Mouse (Mus musculus) neural tube, embryonic 11.5 days (tissue): ENCODE results near the gene Gmpr2. TPM values are rescaled to one million over a fixed set of nuclear protein-coding genes. Genes with fewer than 3 reads are reported as not detected.
A peak's percentile ranks its signal among the peaks of the same experiment; 100 is the strongest.

Experiments used
- ATAC-seq: fragments of 200-750 bp; cut with Nextera tagmentation; 2 replicates; pipeline ENCODE4 v1.8.0; 2017; ENCODE audit warnings: moderate number of reproducible peaks, mild to moderate bottlenecking, moderate TSS enrichment, moderate library complexity; ENCODE audit not compliant: insufficient read depth, low FRiP score, low TSS enrichment
- DNase-seq: peaks from one replicate; pipeline ENCODE4 v3.0.0-alpha.2; 2015; ENCODE audit warnings: low spot score
- H3K27ac ChIP-seq: fragments of 300-500 bp; sonication (generic); 2 replicates; pipeline ENCODE4 v1.5.1; 2014; ENCODE audit warnings: low read depth, mild to moderate bottlenecking, low read length
- H3K27me3 ChIP-seq: fragments of 300-500 bp; sonication (generic); 2 replicates; pipeline ENCODE4 v1.6.1; 2014; ENCODE audit warnings: mild to moderate bottlenecking, low read length, mixed read lengths; ENCODE audit not compliant: control insufficient read depth, insufficient read depth
- H3K36me3 ChIP-seq: fragments of 300-500 bp; sonication (generic); 2 replicates; pipeline ENCODE4 v1.6.1; 2014; ENCODE audit warnings: mild to moderate bottlenecking, low read length, moderate library complexity, mixed read lengths; ENCODE audit not compliant: control insufficient read depth, insufficient read depth
- H3K4me1 ChIP-seq: fragments of 300-500 bp; sonication (generic); 2 replicates; pipeline ENCODE4 v1.6.1; 2014; ENCODE audit warnings: low read length, mixed read lengths; ENCODE audit not compliant: control insufficient read depth, insufficient read depth
- H3K4me2 ChIP-seq: fragments of 300-500 bp; sonication (generic); 2 replicates; pipeline ENCODE4 v1.6.1; 2014; ENCODE audit warnings: low read depth, mild to moderate bottlenecking, moderate library complexity
- H3K4me3 ChIP-seq: fragments of 300-500 bp; sonication (generic); 2 replicates; pipeline ENCODE4 v1.5.1; 2014; ENCODE audit warnings: low read depth, low read length
- H3K9ac ChIP-seq: fragments of 300-500 bp; sonication (generic); 2 replicates; pipeline ENCODE4 v1.6.1; 2014; ENCODE audit warnings: mild to moderate bottlenecking, low read length
- H3K9me3 ChIP-seq: fragments of 300-500 bp; sonication (generic); 2 replicates; pipeline ENCODE4 v1.6.1; 2016; ENCODE audit warnings: low read length; ENCODE audit not compliant: control insufficient read depth
- WGBS: fragments of 180-500 bp; shearing (Covaris S2); extraction: QIAGEN DNeasy Blood & Tissue Kit; methylation state at CpG from one replicate; pipeline ENCODE4 v1.1.7; 2014; 5-methylcytosine and 5-hydroxymethylcytosine counted together
- polyA plus RNA-seq: library from polyadenylated mRNA; unstranded; fragments of >200 nt; fragmentation: Nextera tagmentation; extraction: Ambion mirVana; gene quantifications from 2 replicates; pipeline ENCODE4 v1.2.1, GENCODE M21; 2014

Gene Gmpr2
- polyA plus RNA-seq, 1 experiment from 2014 or later, result 53.1 TPM

DNA sequence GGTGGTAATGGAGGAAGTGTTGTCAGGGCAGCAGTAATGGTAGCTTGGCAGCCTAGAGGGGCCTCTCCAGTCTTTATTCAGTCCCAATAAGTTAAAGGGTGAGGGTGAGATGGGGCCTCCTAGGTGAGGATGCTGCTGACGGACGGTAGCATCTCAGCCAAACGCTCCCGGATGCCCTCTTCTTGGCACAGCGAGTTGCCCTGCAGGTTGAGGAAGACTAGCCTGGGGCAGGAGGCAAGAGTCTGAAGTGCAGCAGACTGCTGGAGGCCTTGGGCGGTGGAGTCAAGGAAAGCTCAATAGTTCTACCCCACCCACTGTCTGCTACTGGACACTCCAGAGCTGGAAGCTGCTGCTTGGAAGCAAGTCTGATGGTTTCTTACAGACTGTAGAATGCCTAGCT lies 44.5 kb downstream of the Gmpr2 start:
- H3K27ac ChIP-seq, result no peak overlapping the region
- WGBS, result 93% methylated on average over 6 of the region's 6 CpGs
- peaks cover 9% of the 10 kb centered on the region; the same call in 1 of the 2 replicates for H3K27me3 ChIP-seq
- no peak for DNase-seq
- 0 out of 2 replicates have a peak, but pooled peaks cover 3% of the 10 kb centered on the region for H3K4me1 ChIP-seq
- ATAC-seq, result no peak
- H3K4me2 ChIP-seq, result no peak overlapping the region
- H3K4me3 ChIP-seq, result no peak overlapping the region
- 0 out of 2 replicates have a peak, but pooled peaks cover 2% of the 10 kb centered on the region for H3K36me3 ChIP-seq
- H3K9ac ChIP-seq, result no peak overlapping the region
- H3K9me3 ChIP-seq, result no peaks in the 10 kb centered on the region

DNA sequence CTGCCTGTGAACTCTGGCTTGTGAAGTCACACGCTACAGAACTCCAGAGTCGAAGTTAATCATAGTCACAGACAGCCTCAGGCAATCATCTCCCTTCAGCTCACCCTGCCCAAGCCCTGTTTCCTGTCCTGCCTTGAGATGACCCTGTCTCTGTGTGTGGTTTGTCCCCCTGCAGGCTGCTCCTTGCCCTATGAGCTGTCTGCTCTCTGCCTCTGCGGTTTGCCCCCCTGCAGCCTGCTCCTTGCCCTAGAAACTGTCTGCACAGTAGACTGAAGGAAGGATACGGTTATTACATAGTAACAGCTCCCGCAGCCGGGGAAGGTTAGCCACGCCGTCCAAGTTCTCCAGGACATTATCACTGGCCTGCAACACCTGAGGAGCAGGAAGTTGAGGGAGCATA lies 45.1 kb downstream of the Gmpr2 start:
- no peak for ATAC-seq
- H3K4me3 ChIP-seq, result no peak overlapping the region
- WGBS, result 86% methylated on average over 8 of the region's 8 CpGs

DNA sequence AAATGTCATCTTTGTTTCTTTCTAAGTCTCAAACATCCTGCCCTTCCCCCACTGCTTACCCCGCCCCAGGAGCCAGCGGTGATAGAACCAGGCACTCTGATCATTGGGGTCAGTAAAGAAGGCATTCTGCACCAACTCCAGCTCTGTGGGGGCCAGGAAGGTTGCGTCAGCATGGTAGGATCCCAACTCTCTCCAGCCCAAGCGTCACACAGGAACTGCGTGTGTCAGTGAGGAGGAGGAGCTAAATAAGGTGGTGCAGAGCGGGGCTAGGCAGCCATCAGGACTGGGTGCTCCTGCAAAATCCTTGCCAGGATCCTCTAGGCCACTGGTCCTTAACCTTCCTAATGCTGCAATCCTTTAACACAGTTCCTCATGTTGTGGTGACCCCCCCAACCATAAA lies 48.0 kb downstream of the Gmpr2 start:
- H3K4me1 ChIP-seq, result no peaks in the 10 kb centered on the region
- DNase-seq, result no peak

More for the DNA sequence above, 45.1 kb downstream of the Gmpr2 start:
- 0 out of 2 replicates have a peak, but pooled peaks cover 2% of the 10 kb centered on the region for H3K36me3 ChIP-seq
- 0 out of 2 replicates have a peak, but pooled peaks cover 3% of the 10 kb centered on the region for H3K4me1 ChIP-seq
- H3K27me3 ChIP-seq, result peaks cover 9% of the 10 kb centered on the region; the same call in 1 of the 2 replicates
- H3K27ac ChIP-seq, result no peak overlapping the region
- no peak for DNase-seq
- no peak overlapping the region for H3K4me2 ChIP-seq
- no peak overlapping the region for H3K9ac ChIP-seq
- H3K9me3 ChIP-seq, result no peaks in the 10 kb centered on the region

DNA sequence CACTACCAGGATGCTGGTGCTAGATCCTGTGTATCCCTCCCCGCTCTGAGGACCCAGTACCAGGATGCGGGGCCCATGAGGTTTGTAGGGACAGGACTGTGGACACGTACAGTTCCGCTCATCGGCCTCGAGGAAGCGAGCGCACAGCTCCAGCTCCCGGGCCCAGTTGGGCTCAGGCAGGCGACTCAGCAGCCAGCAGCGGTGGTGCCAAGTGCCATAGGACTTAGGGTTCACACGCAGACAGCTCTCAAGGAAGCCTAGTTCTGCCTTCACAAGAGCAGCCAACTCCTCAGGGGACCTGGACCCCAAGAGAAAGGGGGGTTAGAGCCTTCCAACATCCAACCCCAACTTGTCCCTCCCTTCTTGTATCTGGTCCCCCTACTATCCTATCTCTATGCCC lies 48.9 kb downstream of the Gmpr2 start:
- 95% methylated on average over 12 of the region's 12 CpGs for WGBS
- H3K9me3 ChIP-seq, result no peaks in the 10 kb centered on the region
- ATAC-seq, result no peak
- H3K4me3 ChIP-seq, result no peak overlapping the region
- no peaks in the 10 kb centered on the region for H3K4me1 ChIP-seq
- 0 out of 2 replicates have a peak, but pooled peaks cover 2% of the 10 kb centered on the region for H3K36me3 ChIP-seq
- DNase-seq, result no peak
- H3K27me3 ChIP-seq, result no peaks in the 10 kb centered on the region
- H3K9ac ChIP-seq, result no peak overlapping the region
- no peak overlapping the region for H3K27ac ChIP-seq
- H3K4me2 ChIP-seq, result no peak overlapping the region

More for the DNA sequence above, 48.0 kb downstream of the Gmpr2 start:
- no peak overlapping the region for H3K4me2 ChIP-seq
- no peak overlapping the region for H3K27ac ChIP-seq
- no peak overlapping the region for H3K4me3 ChIP-seq
- H3K9ac ChIP-seq, result no peak overlapping the region
- no peaks in the 10 kb centered on the region for H3K9me3 ChIP-seq
- H3K27me3 ChIP-seq, result no peaks in the 10 kb centered on the region
- 0 out of 2 replicates have a peak, but pooled peaks cover 2% of the 10 kb centered on the region for H3K36me3 ChIP-seq
- no peak for ATAC-seq
- WGBS, result 86% methylated on average over 6 of the region's 6 CpGs

DNA sequence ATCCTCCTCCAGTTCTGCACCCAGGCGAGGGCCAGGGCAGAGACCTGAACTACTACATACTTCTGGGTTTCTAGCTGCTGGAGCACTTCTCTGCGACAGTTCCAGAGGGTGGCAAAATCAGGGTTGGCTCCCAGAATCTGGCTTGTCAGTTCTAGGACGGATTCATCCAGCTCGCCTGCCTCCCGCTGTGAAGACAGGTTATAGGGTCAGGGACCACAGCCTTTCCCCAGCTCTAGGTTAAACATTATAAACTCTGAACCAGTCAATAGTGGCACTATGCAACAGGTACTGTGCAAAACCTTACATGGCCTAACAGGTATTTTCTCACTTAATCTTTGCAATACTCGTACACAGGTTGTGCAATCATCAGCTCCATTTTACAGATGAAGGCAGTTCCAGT lies 49.3 kb downstream of the Gmpr2 start:
- ATAC-seq, result no peak
- H3K4me2 ChIP-seq, result peak overlapping the region; percentile 46
- 77% methylated on average over 6 of the region's 6 CpGs for WGBS
- 0 out of 2 replicates have a peak, but pooled peaks cover 2% of the 10 kb centered on the region for H3K36me3 ChIP-seq
- H3K4me3 ChIP-seq, result peak overlapping the region; percentile 55; the same call in 1 of the 2 replicates
- no peak overlapping the region for H3K27ac ChIP-seq
- H3K9me3 ChIP-seq, result no peaks in the 10 kb centered on the region
- no peak for DNase-seq
- no peaks in the 10 kb centered on the region for H3K27me3 ChIP-seq
- no peaks in the 10 kb centered on the region for H3K4me1 ChIP-seq
- H3K9ac ChIP-seq, result peak overlapping the region; percentile 81; the same call in 1 of the 2 replicates

DNA sequence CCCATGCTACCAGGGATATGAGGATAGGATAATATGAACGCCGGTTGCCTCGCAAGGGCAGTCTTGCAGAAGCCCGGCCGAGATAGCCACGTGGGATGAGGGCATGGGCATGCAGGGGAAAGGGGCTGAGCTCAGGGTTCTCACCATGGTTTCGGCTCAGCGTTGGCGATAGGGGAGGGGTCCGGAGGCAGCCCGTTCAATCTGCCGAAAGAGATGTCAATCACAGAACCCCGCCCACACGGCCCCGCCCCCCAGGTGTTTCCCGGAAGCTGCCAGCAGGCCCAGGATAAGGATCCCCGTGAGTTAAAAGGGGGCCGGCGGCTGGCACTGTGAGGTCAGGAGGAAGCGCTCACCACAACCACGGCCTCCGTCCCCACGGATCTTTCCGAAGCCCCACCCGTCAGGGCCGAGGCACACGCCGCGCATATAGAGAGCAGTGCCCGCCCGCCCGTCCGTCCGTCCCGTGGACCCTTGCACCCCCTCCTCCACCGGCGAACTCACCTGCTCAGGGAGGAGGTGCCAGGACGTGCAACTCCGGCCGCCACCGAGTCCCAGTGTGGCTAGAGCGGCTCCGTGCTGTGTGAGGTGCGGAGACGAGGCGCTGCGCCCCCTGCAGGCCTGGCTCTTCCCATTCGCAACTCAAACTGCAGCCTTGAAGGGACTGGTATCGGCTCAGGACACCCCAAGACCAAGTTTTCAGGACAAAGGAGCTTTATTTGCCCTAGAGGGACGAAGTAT lies 50.1 kb downstream of the Gmpr2 start, which contains the start of gene Rabggta:
Rabggta (minus strand) TSS at position 564 of the 738 bp plus-strand sequence.
- ATAC-seq (peak; percentile 95), DNase-seq (peak; percentile 92)
- Histone ChIP-seq H3K27me3 (no peaks in the 10 kb centered on the region), H3K4me2 (peak within 1 kb of the TSS; percentile 46), H3K9ac (peak within 1 kb of the TSS; percentile 81), H3K4me1 (no peaks in the 10 kb centered on the region), H3K4me3 (peak within 1 kb of the TSS; percentile 55), H3K27ac (peak within 1 kb of the TSS; percentile 67), H3K36me3 (0 out of 2 replicates have a peak, but pooled peaks cover 2% of the 10 kb centered on the region), H3K9me3 (no peaks in the 10 kb centered on the region)
- WGBS, result under 1% methylated on average over 50 of the region's 50 CpGs

DNA sequence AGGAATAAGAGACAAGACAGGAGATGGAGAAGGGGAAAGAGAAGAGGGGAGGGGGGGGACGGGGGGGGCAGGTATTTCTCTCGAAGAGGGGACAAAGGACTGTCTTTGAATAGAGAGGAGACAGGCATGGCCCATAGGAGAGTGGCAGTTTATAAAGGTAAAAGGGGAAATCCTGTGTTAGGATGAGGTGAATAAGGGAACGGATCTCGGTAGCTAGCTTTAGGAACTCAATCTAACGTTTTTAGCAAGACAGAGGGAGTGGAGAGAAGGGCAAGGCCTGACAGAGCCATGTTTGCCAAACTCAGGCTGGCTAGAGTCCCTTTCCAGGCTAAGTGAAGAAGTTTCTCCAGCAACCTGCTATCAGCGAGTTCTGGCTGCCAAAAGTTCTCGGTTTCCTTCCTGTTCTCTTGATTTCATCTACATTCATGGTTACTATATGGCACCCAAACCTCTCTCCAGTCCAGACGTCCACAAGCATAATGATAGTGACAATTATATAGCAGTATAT lies 50.8 kb downstream of the Gmpr2 start:
- H3K27ac ChIP-seq, result no peak overlapping the region
- peak overlapping the region; percentile 46 for H3K4me2 ChIP-seq
- DNase-seq (no peak), ATAC-seq (no peak; the same call in 1 of the 2 replicates)
- peak overlapping the region; percentile 81 for H3K9ac ChIP-seq
- 45% methylated on average over 8 of the region's 8 CpGs for WGBS
- peak overlapping the region; percentile 55; the same call in 1 of the 2 replicates for H3K4me3 ChIP-seq
- no peaks in the 10 kb centered on the region for H3K4me1 ChIP-seq
- no peaks in the 10 kb centered on the region for H3K9me3 ChIP-seq
- H3K27me3 ChIP-seq, result no peaks in the 10 kb centered on the region
- H3K36me3 ChIP-seq, result 0 out of 2 replicates have a peak, but pooled peaks cover under 1% of the 10 kb centered on the region

DNA sequence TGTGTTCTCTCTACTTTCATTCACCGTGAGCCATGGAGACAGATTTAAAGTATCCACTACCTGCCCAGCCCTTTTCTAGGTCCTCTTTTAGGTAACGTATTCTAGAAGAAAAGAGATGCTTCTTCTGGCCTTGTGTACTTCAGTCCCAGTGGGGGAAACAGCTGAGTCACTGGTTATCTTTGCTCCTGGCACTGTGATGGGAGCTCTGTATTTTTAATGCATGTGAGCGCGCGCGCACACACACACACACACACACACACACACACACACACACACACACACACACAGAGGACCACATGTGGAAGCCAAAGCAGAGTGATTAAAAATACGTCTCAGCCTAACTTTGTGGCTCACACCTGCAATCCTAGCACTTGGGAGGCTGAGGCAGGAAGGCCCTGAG lies 51.7 kb downstream of the Gmpr2 start:
- Histone ChIP-seq H3K4me3 (no peak overlapping the region), H3K4me2 (no peak overlapping the region), H3K36me3 (no peaks in the 10 kb centered on the region), H3K27ac (no peak overlapping the region), H3K9ac (no peak overlapping the region), H3K9me3 (no peaks in the 10 kb centered on the region), H3K27me3 (no peaks in the 10 kb centered on the region), H3K4me1 (no peaks in the 10 kb centered on the region)
- WGBS, result 94% methylated on average over 7 of the region's 7 CpGs
- DNase-seq, result no peak
- no peak for ATAC-seq
